Mouse (Mus musculus) left cerebral cortex, adult 2 months (tissue): Measurements from ENCODE around the gene Golgb1. TPM values are rescaled to one million over a fixed set of nuclear protein-coding genes. Genes with fewer than 3 reads are reported as not detected.
A peak's percentile ranks its signal among the peaks of the same experiment; 100 is the strongest.

Experiments used
- DNase-seq, 2 experiments: peaks; one replicate each; pipeline ENCODE4 v3.0.0; 2021 to 2022; ENCODE audit warnings: low spot score in 2 of 2, mixed read lengths in 1 of 2; ENCODE audit errors: extremely low spot score in 1 of 2
- H3K27ac ChIP-seq: fragments of 200-600 bp; 2 replicates; pipeline ENCODE4 v1.8.1; 2022
- H3K4me3 ChIP-seq: fragments of 200-600 bp; 2 replicates; pipeline ENCODE4 v1.8.1; 2022
- CTCF ChIP-seq: fragments of 200-600 bp; IDR thresholded peaks from 2 replicates; pipeline ENCODE4 v1.8.1; 2022; ENCODE audit warnings: antibody characterized with exemption, mild to moderate bottlenecking, moderate library complexity
- intact Hi-C: fragments of 180-260 bp; cut with DNase I; formaldehyde crosslinking; loops from one replicate; pipeline ENCODE4 v1.15.1; 2025
- total RNA-seq, 2 experiments: library from RNA; stranded (reverse); gene quantifications; 2 replicates each; pipeline ENCODE4 v1.2.3; 2021

The Golgb1 gene
- total RNA-seq, 2 experiments from 2014 or later = 77.8 to 92.1 TPM

GRCm38 (mm10) chr16:36884881-36885280 is 9.9 kb downstream of the Golgb1 start:
- intact Hi-C loops = no loop called here
- DNase-seq = no peak
- TF ChIP-seq CTCF = peak; percentile 42
- Histone ChIP-seq H3K27ac (no peak overlapping the region), H3K4me3 (no peak overlapping the region)

- Histone ChIP-seq H3K4me3 (no peak overlapping the region), H3K27ac (no peak overlapping the region)
- no peak for DNase-seq
- TF ChIP-seq CTCF = no peak
- intact Hi-C loops = no loop called here
Measured at GRCm38 (mm10) chr16:36885912-36886311, 11.0 kb downstream of the Golgb1 start.

- Histone ChIP-seq H3K4me3 (no peak overlapping the region), H3K27ac (no peak overlapping the region)
- TF ChIP-seq CTCF = no peak
- DNase-seq = no peak
- intact Hi-C loops = no loop called here
Measured at GRCm38 (mm10) chr16:36887546-36887945, 12.6 kb downstream of the Golgb1 start.

- no peak for TF ChIP-seq CTCF
- intact Hi-C loops = no loop called here
- no peak overlapping the region for H3K4me3 ChIP-seq
- DNase-seq = no peak
- no peak overlapping the region for H3K27ac ChIP-seq
Measured at GRCm38 (mm10) chr16:36890559-36890958, 15.6 kb downstream of the Golgb1 start.

- DNase-seq = no peak
- TF ChIP-seq CTCF = no peak
- intact Hi-C loops = no loop called here
- Histone ChIP-seq H3K27ac (no peak overlapping the region), H3K4me3 (no peak overlapping the region)
Measured at GRCm38 (mm10) chr16:36891415-36891814, 16.5 kb downstream of the Golgb1 start.

DNA sequence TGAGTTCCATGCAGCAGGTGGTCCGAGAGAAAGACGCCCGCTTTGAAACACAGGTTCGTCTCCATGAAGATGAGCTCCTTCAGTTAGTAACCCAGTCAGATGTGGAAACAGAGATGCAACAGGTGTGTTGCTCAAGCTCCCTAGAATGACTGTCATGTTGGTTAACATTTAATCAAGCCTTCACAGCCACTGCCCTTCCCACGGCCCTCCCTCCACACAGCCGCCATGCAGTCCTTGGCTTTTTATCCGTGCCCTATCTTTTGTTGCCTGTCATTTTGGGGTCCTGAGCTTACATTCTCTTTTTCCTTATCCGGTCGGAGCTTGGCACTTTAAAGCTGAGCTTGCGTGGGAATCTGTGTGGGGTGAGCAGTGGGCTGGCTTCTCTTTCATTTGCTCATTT is 18.4 kb downstream of the Golgb1 start:
- DNase-seq = no peak
- TF ChIP-seq CTCF = no peak
- intact Hi-C loops = no loop called here

DNA sequence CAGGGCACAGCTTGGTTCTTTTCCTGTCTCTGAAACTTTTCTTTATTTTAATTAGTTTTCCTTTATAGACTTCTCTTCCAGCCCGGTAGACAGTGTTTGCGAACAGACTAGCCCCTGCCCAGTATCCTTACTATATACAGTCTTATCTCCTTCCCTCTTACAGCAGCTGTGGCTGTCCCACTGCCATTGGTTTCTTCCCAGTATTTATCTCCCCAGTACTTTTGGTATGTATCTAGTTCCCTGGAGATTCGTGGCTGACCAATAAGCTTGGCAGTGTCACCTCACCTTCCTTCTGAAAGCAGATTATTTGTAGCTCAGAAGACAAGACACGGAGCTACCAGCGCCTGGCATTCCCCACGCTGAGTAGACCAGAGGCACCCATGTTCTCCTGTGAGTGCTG is 21.8 kb downstream of the Golgb1 start:
- intact Hi-C loops = no loop called here
- Histone ChIP-seq H3K4me3 (no peak overlapping the region), H3K27ac (no peak overlapping the region)
- no peak for TF ChIP-seq CTCF
- DNase-seq = no peak

More for the DNA sequence above, 18.4 kb downstream of the Golgb1 start:
- Histone ChIP-seq H3K4me3 (no peak overlapping the region), H3K27ac (no peak overlapping the region)

DNA sequence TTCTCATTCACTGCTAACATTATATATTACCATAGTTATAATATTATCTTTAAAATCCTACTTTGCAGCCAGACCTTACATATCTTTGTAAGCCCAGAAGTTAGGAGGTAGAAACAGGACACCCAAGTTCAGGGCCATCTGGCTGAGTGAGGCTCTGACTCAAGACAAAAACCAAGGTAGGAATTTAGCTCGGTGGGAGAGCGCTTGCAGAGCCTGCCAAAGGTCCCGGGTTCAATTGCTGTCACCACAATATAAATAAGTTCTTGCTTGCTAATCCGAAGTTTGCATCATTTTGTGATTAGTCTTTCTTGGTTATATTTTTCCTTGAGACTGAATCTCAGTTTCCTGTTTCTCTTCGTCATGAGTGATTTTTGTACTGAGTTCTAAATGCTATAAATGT is 28.2 kb downstream of the Golgb1 start:
- DNase-seq = no peak
- Histone ChIP-seq H3K27ac (no peak overlapping the region), H3K4me3 (no peak overlapping the region)
- intact Hi-C loops = no loop called here
- TF ChIP-seq CTCF = no peak

DNA sequence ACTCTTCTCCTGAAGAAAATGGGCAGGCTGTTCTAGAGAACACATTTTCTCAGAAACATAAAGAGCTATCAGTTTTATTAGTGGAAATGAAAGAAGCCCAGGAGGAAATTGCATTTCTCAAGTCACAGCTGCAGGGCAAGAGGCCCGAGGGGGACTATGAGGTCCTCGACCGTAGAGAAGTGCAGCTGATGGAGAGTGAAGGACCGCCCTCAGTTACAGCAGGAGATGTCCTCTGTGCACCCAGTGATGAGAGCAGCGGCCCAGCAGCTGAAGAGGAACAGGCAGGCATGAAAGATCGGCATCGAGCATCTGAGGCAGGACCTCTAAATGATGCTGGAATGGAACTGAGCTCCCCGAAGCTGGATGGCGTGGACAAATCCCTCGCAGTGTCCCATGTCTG is 37.0 kb downstream of the Golgb1 start:
- H3K4me3 ChIP-seq = no peak overlapping the region
- H3K27ac ChIP-seq = no peak overlapping the region
- intact Hi-C loops = no loop called here
- TF ChIP-seq CTCF = no peak
- no peak for DNase-seq

DNA sequence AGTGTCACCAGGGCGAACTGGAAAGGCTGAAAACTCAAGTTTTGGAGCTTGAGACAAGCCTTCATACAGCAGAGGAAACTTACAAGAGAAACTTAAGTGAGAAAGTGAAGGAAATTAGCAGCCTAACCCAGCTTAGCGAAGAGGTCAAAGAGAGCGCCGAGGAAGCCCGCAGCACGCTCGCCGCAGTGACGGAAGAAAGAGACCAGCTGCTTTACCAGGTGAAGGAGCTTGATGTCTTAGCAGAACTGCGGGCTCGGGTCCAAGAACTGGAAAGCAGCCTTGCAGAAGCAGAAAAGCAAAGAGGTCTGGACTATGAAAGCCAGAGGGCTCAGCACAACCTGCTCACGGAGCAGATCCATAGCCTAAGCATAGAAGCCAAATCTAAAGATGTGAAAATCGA is 37.4 kb downstream of the Golgb1 start:
- DNase-seq = no peak
- intact Hi-C loops = no loop called here

GRCm38 (mm10) chr16:36914195-36914594 is 39.3 kb downstream of the Golgb1 start:
- Histone ChIP-seq H3K27ac (no peak overlapping the region), H3K4me3 (no peak overlapping the region)
- intact Hi-C loops = no loop called here
- no peak for TF ChIP-seq CTCF
- DNase-seq = no peak

More for the DNA sequence above, 37.4 kb downstream of the Golgb1 start:
- TF ChIP-seq CTCF = no peak
- Histone ChIP-seq H3K4me3 (no peak overlapping the region), H3K27ac (no peak overlapping the region)

DNA sequence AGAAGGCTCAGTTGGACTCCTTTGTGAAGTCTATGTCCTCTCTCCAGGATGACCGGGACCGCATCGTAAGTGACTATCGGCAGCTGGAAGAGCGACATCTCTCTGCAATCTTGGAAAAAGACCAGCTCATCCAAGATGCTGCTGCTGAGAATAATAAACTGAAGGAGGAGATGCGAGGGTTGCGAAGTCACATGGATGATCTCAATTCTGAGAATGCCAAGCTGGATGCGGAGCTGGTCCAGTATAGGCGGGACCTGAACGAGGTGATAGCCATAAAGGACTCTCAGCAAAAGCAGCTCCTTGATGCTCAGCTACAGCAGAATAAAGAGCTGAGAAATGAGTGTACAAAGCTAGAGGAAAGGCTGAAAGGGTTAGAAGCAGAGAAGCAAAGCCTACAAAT is 43.6 kb downstream of the Golgb1 start:
- intact Hi-C loops = no loop called here
- no peak for TF ChIP-seq CTCF
- DNase-seq = no peak

GRCm38 (mm10) chr16:36920410-36920809 is 45.5 kb downstream of the Golgb1 start:
- TF ChIP-seq CTCF = no peak
- Histone ChIP-seq H3K4me3 (no peak overlapping the region), H3K27ac (no peak overlapping the region)
- no peak for DNase-seq
- intact Hi-C loops = loop anchor here (2.0 kb wide), 1 partner anchor 90 kb away; the partner anchor contains the start of gene Polq

More for the DNA sequence above, 43.6 kb downstream of the Golgb1 start:
- no peak overlapping the region for H3K4me3 ChIP-seq
- peak overlapping the region; percentile 24; the same call in 1 of the 2 replicates for H3K27ac ChIP-seq
